Mouse (Mus musculus) liver, embryonic 11.5 days (tissue): ENCODE data around the gene Cop1. TPM values are rescaled to one million over a fixed set of nuclear protein-coding genes. Genes with fewer than 3 reads are reported as not detected.
"Not testable (repeated sequence)": the region's sequence is repeated elsewhere in the genome, so short reads cannot be mapped to it uniquely, and the experiment has no call there.

Experiments
- ATAC-seq: fragments of 200-750 bp; cut with Nextera tagmentation; replicated peaks from 2 replicates; pipeline ENCODE4 v1.8.0; 2017; ENCODE audit warnings: moderate number of reproducible peaks, mild to moderate bottlenecking, moderate TSS enrichment, moderate library complexity; ENCODE audit not compliant: low FRiP score
- DNase-seq: peaks from one replicate; pipeline ENCODE4 v3.0.0-alpha.2; 2017; ENCODE audit warnings: low spot score
- H3K27ac ChIP-seq: fragments of 300-500 bp; sonication (generic); 2 replicates; pipeline ENCODE4 v1.5.1; 2014; ENCODE audit warnings: mild to moderate bottlenecking, low read depth, low read length, control low read depth
- H3K27me3 ChIP-seq: fragments of 300-500 bp; sonication (generic); replicated peaks from 2 replicates; pipeline ENCODE4 v1.6.1; 2014; ENCODE audit warnings: low read length, mixed read lengths; ENCODE audit not compliant: control insufficient read depth, insufficient read depth
- H3K36me3 ChIP-seq: fragments of 300-500 bp; sonication (generic); 2 replicates; pipeline ENCODE4 v1.6.1; 2014; ENCODE audit warnings: mild to moderate bottlenecking, low read length, moderate library complexity, mixed read lengths; ENCODE audit not compliant: control insufficient read depth, insufficient read depth
- H3K4me1 ChIP-seq: fragments of 300-500 bp; sonication (generic); replicated peaks from 2 replicates; pipeline ENCODE4 v1.6.1; 2014; ENCODE audit warnings: low read length, mixed read lengths; ENCODE audit not compliant: control insufficient read depth, insufficient read depth
- H3K4me2 ChIP-seq: fragments of 300-500 bp; sonication (generic); 2 replicates; pipeline ENCODE4 v1.6.1; 2014; ENCODE audit warnings: mild to moderate bottlenecking, control low read depth, moderate library complexity
- H3K4me3 ChIP-seq: fragments of 300-500 bp; sonication (generic); 2 replicates; pipeline ENCODE4 v1.5.1; 2014; ENCODE audit warnings: low read depth, low read length, control low read depth
- H3K9ac ChIP-seq: fragments of 300-500 bp; sonication (generic); 2 replicates; pipeline ENCODE4 v1.6.1; 2014; ENCODE audit warnings: low read depth, low read length, control low read depth
- H3K9me3 ChIP-seq: fragments of 300-500 bp; sonication (generic); 2 replicates; pipeline ENCODE4 v1.6.1; 2016; ENCODE audit warnings: low read length, inconsistent platforms, mixed read lengths; ENCODE audit not compliant: control insufficient read depth
- WGBS: fragments of 180-500 bp; shearing (Covaris S2); extraction: QIAGEN DNeasy Blood & Tissue Kit; methylation state at CpG from one replicate; pipeline ENCODE4 v1.1.7; 2014; 5-methylcytosine and 5-hydroxymethylcytosine counted together
- polyA plus RNA-seq: library from polyadenylated mRNA; unstranded; fragments of >200 nt; fragmentation: Nextera tagmentation; extraction: Ambion mirVana; gene quantifications from 2 replicates; pipeline ENCODE4 v1.2.1, GENCODE M21; 2014

Cop1 gene
- polyA plus RNA-seq, 1 experiment from 2014 or later: 104 TPM

- no peaks in the 10 kb centered on the region for H3K9me3 ChIP-seq
- no peak overlapping the region for H3K27ac ChIP-seq
- WGBS: 40% methylated on average over 8 of the region's 8 CpGs
- H3K4me3 ChIP-seq: no peak overlapping the region
- H3K4me2 ChIP-seq: no peak overlapping the region
- no peak for DNase-seq
- ATAC-seq: peak; percentile 91
- no peaks in the 10 kb centered on the region for H3K36me3 ChIP-seq
- no peaks in the 10 kb centered on the region for H3K27me3 ChIP-seq
- no peak overlapping the region for H3K9ac ChIP-seq
- H3K4me1 ChIP-seq: no peaks in the 10 kb centered on the region; the same call in 1 of the 2 replicates
These were observed 6.9 kb upstream of the Cop1 start for GRCm38 (mm10) chr1:159225064-159225824.

GRCm38 (mm10) chr1:159232572-159233261, 597 bp downstream of the Cop1 start:
- not testable (repeated sequence) for H3K36me3 ChIP-seq, H3K9me3 ChIP-seq, H3K27me3 ChIP-seq
- H3K4me1 ChIP-seq: peaks cover 23% of the 10 kb centered on the region
- H3K4me3 ChIP-seq: peak overlapping the region; percentile 81
- ATAC-seq (peak; percentile 45), DNase-seq (peak; percentile 64)
- peak overlapping the region; percentile 67 for H3K27ac ChIP-seq
- peak overlapping the region; percentile 83 for H3K4me2 ChIP-seq
- under 1% methylated on average over 18 of the region's 47 CpGs for WGBS
- H3K9ac ChIP-seq: peak overlapping the region; percentile 79

DNA sequence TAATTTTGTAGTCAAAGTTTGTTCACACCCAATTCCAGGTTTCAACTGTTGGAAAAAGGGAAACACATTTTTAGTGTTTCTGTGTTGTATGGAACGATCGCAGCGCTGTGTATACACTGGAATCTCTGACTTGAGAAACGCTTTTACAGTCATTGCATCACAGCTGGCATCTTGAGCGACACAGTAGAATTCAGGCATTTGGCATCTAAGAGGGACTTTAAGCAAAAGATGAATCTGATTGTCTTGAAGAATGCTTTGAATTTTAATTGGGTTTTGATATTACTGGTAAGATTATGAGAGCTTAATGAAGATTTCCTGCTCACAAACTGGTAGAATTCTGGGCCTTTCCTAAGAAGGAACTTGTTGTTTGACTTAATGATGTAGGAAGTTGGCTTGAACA, 1.3 kb downstream of the Cop1 start:
- Histone ChIP-seq H3K27ac (peak overlapping the region; percentile 38; the same call in 1 of the 2 replicates), H3K4me3 (peak overlapping the region; percentile 81), H3K9ac (peak overlapping the region; percentile 79), H3K4me2 (peak overlapping the region; percentile 83), H3K36me3 (no peaks in the 10 kb centered on the region), H3K27me3 (no peaks in the 10 kb centered on the region), H3K9me3 (no peaks in the 10 kb centered on the region), H3K4me1 (peaks cover 23% of the 10 kb centered on the region)
- ATAC-seq (no peak), DNase-seq (no peak)
- 21% methylated on average over 5 of the region's 5 CpGs for WGBS

GRCm38 (mm10) chr1:159234496-159234895, 2.4 kb downstream of the Cop1 start:
- peaks cover 26% of the 10 kb centered on the region for H3K4me1 ChIP-seq
- DNase-seq (no peak), ATAC-seq (peak; percentile 53)
- no peaks in the 10 kb centered on the region for H3K27me3 ChIP-seq
- no peak overlapping the region for H3K27ac ChIP-seq
- H3K9ac ChIP-seq: peak overlapping the region; percentile 40; the same call in 1 of the 2 replicates
- H3K9me3 ChIP-seq: no peaks in the 10 kb centered on the region
- H3K4me2 ChIP-seq: peak overlapping the region; percentile 83
- WGBS: 61% methylated on average over 2 of the region's 2 CpGs
- H3K4me3 ChIP-seq: peak overlapping the region; percentile 36
- no peaks in the 10 kb centered on the region for H3K36me3 ChIP-seq

GRCm38 (mm10) chr1:159235674-159236073, 3.6 kb downstream of the Cop1 start:
- Histone ChIP-seq H3K9ac (no peak overlapping the region), H3K9me3 (no peaks in the 10 kb centered on the region), H3K27me3 (no peaks in the 10 kb centered on the region), H3K27ac (peak overlapping the region; percentile 51), H3K4me3 (peak overlapping the region; percentile 10; the same call in 1 of the 2 replicates), H3K4me1 (peaks cover 26% of the 10 kb centered on the region), H3K36me3 (0 out of 2 replicates have a peak, but pooled peaks cover 3% of the 10 kb centered on the region), H3K4me2 (peak overlapping the region; percentile 43)
- ATAC-seq (peak; percentile 42), DNase-seq (no peak)
- WGBS: 42% methylated on average over 2 of the region's 2 CpGs

GRCm38 (mm10) chr1:159238147-159238546, 6.0 kb downstream of the Cop1 start:
- H3K4me1 ChIP-seq: peaks cover 26% of the 10 kb centered on the region
- H3K9ac ChIP-seq: no peak overlapping the region
- WGBS: 40% methylated on average over 6 of the region's 6 CpGs
- no peaks in the 10 kb centered on the region for H3K9me3 ChIP-seq
- DNase-seq (no peak), ATAC-seq (peak; percentile 90)
- no peaks in the 10 kb centered on the region for H3K27me3 ChIP-seq
- peak overlapping the region; percentile 55 for H3K4me2 ChIP-seq
- H3K4me3 ChIP-seq: no peak overlapping the region
- H3K27ac ChIP-seq: peak overlapping the region; percentile 88
- H3K36me3 ChIP-seq: 0 out of 2 replicates have a peak, but pooled peaks cover 5% of the 10 kb centered on the region

DNA sequence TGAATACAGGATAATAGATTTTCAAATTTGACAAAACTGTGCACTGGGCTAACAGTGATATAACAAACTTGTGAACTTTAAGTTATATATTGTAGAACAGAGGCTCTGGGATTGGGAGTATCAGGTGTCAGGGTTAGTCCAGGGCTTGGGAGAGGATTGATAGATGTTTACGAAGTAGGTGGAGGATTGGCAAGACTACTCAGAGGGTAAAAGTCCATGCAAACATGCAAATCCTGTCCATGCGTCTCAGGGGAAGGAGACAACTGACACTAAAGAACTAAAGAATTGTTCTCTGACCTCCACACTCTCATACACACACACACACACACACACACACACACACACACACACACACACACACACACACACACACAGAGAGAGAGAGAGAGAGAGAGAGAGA, 18.2 kb downstream of the Cop1 start:
- H3K36me3 ChIP-seq: peaks cover 6% of the 10 kb centered on the region

DNA sequence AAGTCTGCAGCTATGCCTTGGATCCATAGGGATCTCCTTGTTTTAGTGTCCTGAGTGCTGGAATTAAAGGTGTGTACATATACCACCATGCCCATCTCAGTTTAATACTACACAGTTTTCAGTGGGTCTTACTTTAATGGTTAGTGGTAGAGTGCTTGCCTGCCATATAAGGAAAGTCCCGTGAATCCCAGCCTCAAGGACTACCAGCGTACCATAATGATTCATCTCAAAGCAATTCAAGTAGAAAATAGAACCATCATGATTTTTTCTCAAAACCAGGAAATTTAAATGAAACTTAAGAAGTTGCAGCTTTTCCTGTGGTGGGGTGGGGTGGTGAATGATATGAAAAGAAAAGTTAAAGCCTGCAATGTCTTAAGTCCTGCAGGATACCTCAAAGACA, 21.0 kb downstream of the Cop1 start:
- H3K9ac ChIP-seq: no peak overlapping the region
- WGBS: 87% methylated on average over 2 of the region's 2 CpGs
- no peaks in the 10 kb centered on the region for H3K27me3 ChIP-seq
- ATAC-seq (no peak), DNase-seq (no peak)
- H3K4me1 ChIP-seq: no peaks in the 10 kb centered on the region
- no peak overlapping the region for H3K4me2 ChIP-seq
- H3K27ac ChIP-seq: no peak overlapping the region
- no peaks in the 10 kb centered on the region for H3K9me3 ChIP-seq
- H3K36me3 ChIP-seq: peaks cover 6% of the 10 kb centered on the region
- no peak overlapping the region for H3K4me3 ChIP-seq

More for the DNA sequence above, 18.2 kb downstream of the Cop1 start:
- H3K9ac ChIP-seq: no peak overlapping the region
- H3K4me1 ChIP-seq: no peaks in the 10 kb centered on the region
- 70% methylated on average over 2 of the region's 2 CpGs for WGBS
- no peak for ATAC-seq
- H3K9me3 ChIP-seq: no peaks in the 10 kb centered on the region
- H3K4me3 ChIP-seq: no peak overlapping the region
- H3K27me3 ChIP-seq: no peaks in the 10 kb centered on the region
- H3K27ac ChIP-seq: no peak overlapping the region
- no peak for DNase-seq
- no peak overlapping the region for H3K4me2 ChIP-seq
